Mouse (Mus musculus): Measurements from ENCODE around the gene Eva1c. TPM values are rescaled to one million over a fixed set of nuclear protein-coding genes. Genes with fewer than 3 reads are reported as not detected.

The Eva1c gene
- total RNA-seq, 2 experiments from 2014 or later = 3.0 to 3.3 TPM

DNA sequence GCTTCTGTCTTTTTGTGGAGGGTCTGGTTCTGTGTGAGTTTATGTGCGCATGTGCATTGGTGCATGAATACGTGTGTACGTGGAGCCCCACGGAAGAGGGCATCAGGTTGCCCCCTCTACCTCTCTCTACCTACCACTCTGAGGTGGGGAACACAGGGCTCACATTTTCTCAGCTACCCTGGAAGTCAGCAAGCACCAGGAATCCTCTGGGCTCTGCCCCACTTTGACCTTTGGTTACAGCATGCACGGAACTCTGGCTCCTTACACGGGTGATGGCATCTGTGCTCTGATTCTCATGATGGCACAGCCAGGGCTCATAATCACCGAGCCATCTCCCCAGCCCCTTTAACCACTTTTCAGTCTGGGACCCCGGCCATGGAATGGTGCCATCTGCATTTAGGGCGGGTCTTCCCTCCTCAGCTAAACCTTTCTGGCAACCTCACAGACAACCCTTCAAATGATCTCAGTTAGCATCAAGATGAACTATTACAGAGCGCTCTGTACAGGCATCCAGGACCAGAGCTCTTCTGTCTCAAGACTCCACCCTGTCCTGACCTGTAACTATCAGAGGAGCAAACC is 37.0 kb downstream of the Eva1c start:
- DNase-seq (ENCODE audit: low spot score in 2 of 2) = no peak

GRCm38 (mm10) chr16:90864693-90865092 is 38.2 kb downstream of the Eva1c start:
- DNase-seq (ENCODE audit: low spot score in 2 of 2) = no peak

DNA sequence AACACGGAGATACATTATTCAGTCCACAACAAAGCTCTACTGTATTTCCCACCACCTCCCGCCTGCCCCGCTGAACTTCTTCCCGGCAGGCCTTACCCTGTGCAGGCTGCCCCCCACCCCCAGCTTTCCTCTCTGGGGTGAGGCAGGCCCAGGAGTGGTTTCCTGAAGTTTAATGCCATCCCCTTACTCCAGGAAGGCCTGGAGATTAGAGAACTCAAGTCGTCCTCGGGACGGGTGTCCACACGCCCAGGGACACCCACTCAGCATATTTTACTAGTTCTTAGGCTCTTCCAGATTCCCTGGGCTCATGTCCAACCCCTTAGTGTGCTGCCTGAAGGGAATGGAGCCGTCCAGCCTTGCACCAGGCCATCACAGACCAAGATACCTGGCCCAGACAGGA is 39.1 kb downstream of the Eva1c start:
- no peak for DNase-seq (ENCODE audit: low spot score in 2 of 2)

DNA sequence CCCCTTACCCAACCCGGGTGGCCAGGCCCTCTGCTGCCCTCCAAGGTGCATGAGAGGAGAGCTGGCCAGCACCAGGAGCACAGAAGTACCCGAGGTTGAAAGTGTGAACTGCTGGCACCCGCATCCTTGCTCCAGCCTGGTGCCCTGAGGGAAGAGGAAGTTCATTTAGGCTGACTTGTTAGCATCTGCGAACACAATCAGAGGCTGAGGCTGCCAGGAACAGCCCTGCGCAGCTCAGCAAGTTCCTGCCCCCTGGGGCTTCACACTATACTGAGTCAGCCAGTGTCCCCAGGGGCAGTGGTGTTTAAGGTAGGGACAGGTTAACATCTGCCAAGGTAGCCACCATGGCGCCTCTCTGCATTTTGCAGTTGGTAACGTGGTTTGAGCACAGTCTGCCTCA is 41.6 kb downstream of the Eva1c start:
- no peak for DNase-seq (ENCODE audit: low spot score in 2 of 2)

DNA sequence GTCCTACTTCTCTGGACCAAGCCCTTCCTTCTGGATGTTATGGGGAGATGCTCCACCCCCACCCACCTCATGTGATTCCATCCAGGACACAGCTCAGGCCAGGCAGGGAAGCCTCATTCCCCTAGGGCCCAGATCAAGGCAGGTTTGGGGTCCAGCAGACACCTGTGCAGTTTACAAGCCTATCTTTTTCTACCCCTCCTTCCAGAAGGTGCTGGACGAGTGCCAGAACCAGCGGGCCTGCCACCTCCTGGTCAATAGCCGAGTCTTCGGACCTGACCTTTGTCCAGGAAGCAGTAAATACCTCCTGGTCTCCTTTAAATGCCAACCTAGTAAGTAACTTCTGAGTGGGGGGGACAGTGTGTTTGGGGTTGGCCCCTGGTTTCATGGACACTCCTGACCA is 42.8 kb downstream of the Eva1c start:
- no peak for DNase-seq (ENCODE audit: low spot score in 2 of 2)

DNA sequence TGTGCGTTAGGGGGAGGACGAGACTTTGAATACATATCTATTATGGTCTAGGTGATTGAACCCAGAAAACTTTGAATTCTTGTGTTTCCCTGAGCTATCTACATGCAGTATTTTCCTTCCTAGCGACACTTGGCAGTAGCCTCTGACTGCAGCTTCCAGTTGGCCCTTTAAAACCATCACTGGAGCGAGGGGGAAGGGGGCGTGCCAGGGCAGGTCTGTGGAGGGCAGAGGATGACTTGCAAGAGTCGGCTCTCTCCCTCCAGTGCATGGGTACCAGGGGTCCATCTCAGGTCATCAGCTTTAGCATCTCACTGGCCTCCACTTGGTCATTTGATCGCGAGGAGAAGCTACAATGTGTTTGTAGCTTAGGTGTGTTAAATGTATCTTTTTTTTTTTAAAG is 46.4 kb downstream of the Eva1c start:
- DNase-seq (ENCODE audit: low spot score in 2 of 2) = no peak

- DNase-seq (ENCODE audit: low spot score in 2 of 2) = no peak
Measured at GRCm38 (mm10) chr16:90874536-90874935, 48.0 kb downstream of the Eva1c start.

- no peak for DNase-seq (ENCODE audit: low spot score in 2 of 2)
Measured at GRCm38 (mm10) chr16:90878135-90878860, 51.8 kb downstream of the Eva1c start.

DNA sequence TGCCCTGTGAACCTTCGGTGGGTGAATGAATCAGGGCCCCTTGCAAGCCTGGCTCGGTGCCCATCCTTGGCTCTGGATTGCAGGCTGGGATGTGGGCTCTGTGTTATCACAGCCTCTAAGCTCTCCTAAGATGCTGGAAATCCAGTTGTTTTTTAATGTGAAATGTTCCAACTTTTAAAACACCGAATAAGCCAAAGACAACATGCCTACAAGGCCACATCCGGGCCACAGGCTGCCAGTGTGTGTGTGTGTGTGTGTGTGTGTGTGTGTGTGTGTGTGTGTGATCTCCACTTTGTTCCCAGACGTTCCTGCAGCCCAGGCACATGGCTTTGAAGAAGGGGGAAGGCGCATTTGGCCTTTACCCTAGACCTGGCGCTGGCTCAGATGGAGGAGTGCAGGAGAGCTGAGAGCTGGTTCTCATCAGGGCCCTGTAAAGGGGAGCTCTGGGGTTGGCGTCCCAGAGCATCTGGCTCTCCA is 56.0 kb downstream of the Eva1c start:
- no peak for DNase-seq (ENCODE audit: low spot score in 2 of 2)

DNA sequence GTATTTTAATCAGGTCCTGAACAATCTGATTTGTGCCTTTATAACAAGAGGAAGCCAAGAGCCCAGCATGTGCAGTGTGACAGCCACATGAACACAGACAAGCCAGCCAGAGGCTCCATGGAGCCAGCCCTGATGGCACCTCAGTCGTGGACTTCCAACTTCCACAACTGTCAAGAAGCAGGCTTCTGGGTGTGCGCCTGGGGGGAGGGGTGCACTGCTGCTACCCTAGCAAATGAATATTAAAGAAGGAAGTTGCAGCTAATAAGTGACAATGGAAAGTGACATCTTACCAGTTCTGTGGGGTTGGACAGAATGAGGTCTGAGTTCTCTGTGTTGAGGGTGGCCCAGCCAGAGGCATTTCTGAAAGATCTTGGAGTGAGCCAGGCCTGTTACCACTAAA is 58.8 kb downstream of the Eva1c start:
- DNase-seq (ENCODE audit: low spot score in 2 of 2) = no peak

- DNase-seq (ENCODE audit: low spot score in 2 of 2) = no peak
Measured at GRCm38 (mm10) chr16:90885781-90886565, 59.5 kb downstream of the Eva1c start.

DNA sequence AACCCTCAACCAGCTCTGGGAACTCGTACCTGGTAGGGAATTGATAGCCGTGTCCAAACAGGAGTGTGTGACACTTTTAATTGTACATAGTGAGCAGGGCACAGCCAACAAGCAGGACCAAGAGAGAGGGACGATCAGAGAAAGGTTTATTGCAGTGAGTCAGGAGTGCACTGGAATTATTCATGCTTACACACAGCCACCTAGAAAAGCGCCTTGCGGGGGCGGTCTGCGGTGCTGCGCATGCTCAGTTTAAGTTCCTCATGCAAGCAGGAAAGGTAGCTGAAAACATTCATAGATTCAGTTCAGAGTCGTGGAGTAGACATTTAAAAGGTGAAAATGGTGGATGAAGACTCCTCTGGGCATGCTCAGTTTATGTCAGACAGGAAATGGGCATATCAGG is 64.2 kb downstream of the Eva1c start:
- DNase-seq (ENCODE audit: low spot score in 2 of 2) = no peak

- DNase-seq (ENCODE audit: low spot score in 2 of 2) = no peak
Measured at GRCm38 (mm10) chr16:90891601-90892000, 65.1 kb downstream of the Eva1c start.

GRCm38 (mm10) chr16:90892081-90892480 is 65.6 kb downstream of the Eva1c start:
- DNase-seq (ENCODE audit: low spot score in 2 of 2) = no peak

DNA sequence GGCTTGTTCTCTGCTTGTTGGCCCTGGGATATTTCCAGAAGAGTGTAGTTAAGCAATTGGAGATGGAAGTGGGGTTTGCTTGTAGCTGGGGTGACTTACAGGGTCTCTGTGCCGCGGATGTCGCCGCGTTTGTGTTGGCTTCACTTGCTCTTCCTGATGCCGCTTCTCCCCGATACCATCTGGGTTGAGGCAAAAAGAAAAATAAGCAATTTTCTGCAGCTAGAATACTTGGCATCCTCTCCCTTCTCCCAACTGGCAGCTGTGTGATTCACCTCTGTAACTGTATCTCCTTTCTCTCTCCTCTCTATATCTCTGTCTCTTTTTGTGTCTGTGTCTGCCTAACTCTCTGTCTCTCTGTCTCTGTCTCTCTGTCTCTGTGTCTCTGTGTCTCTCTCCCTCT is 66.5 kb downstream of the Eva1c start:
- no peak for DNase-seq (ENCODE audit: low spot score in 2 of 2)

- no peak for DNase-seq (ENCODE audit: low spot score in 2 of 2)
Measured at GRCm38 (mm10) chr16:90893792-90894191, 67.3 kb downstream of the Eva1c start.

DNA sequence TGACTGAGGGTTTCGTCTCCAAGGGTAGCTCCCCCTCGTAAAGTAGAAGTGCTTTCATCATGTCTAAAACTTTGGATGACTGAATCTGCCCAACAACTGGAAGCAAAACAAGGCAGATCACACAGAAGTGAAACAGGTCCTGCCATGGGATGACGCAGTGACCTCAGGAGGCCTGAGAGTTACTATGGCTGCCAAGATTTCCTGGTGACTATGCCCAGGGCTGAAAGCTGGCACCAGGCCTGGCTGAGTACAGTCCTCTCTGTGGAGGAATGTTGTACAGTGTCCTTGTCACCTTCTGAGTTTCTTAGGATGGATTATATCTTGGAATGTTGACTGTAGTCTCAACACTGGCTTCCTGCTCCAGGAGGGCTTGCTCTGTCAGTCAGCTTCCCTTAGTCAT is 71.1 kb downstream of the Eva1c start:
- DNase-seq (ENCODE audit: low spot score in 2 of 2) = no peak

DNA sequence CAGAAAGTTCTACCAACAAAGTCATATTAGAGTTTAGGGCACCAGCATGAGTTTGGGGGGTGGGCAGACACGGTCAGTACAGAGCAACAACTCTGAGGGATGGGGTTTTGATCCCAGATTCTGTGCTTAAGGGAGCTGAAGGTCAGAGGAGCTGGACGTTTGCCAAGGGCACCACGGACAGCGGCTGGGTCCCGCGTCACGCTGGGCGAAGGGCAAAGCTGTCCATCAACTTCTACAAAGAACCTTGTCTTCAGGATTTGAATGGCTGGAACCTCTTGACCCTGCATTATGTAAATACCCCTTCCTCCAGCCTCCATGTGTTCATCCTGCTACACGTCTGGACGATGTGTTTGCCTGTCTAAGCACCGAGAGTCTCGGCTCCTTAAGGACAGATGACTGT is 73.0 kb downstream of the Eva1c start:
- DNase-seq (ENCODE audit: low spot score in 2 of 2) = no peak

DNA sequence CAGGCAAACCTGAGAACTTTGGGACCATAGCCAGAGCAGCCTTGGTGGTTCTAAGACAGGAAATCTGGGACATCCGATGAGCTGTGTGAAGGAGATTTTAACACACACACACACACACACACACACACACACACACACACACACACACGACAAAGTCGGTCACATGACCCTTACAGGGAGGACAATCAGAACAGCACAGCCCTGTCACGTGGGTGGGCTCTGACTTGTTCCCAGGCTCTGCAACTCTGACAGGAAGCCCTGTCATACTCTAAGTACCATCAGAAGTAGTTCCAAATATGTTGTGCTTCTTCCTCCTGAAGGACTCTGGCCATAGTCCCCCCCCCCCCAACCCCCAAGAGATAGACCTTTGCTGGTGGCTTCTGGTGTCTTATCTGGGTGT is 74.8 kb downstream of the Eva1c start:
- no peak for DNase-seq (ENCODE audit: low spot score in 2 of 2)

DNA sequence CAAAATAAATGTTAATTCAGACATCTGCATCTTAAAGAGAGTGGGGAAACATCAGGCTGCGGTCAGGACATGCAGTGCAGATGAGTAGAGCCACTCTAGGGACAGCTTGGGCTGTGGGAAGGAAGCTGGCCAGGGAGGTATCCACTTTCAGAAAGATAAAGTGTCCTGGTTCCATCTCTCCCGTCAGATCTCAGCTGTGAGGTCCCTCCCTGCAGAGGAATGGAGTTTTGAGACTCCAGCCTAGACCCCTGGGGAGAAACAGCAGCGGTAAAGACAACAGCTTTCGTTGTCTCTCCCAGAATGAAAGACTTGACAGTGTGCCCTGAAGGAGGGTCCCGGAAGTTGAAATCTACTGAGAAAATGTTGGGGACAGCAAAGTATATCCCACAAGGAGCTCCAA is 76.8 kb downstream of the Eva1c start:
- DNase-seq (ENCODE audit: low spot score in 2 of 2) = no peak

GRCm38 (mm10) chr16:90907250-90907649 is 80.7 kb downstream of the Eva1c start:
- no peak for DNase-seq (ENCODE audit: low spot score in 2 of 2)

DNA sequence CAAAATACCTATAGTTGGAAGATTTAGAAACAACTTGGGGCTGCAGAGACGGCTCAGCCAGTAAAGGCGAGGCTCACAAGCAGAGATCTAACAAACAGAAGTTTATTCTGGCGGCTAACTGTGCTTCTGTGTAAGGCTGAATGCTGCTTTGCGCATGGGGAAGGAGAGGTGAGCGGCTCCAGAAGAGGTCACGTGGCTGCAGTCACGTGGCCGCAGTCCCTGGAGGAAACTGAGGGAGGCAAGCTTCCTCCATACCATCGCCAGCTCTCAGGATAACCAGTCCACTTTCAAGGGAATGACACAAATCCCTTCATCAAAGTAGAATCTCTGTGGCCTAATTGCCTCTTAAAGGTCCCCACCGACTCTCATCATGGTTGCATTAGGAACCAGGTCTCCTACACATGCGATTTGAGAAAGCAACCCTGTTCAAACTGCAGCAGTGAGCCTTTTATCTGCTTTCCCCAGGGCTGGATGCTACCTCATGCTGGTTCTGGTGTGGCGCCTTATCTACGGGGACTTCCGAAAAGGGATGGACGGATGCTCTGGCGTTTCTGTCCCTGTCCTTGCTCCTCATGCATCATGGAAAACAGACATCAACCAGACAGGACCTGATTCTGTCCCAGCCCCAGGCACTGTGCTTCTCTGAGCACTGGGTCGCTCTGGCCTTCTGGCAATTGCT is 84.5 kb downstream of the Eva1c start:
- DNase-seq (ENCODE audit: low spot score in 2 of 2) = no peak

All from left cerebral cortex, adult 18-20 months (tissue).